Mouse (Mus musculus) activated CD4-positive, CD25-positive, alpha-beta regulatory T cell, adult 4 months (primary cell): ENCODE results near the gene Agtpbp1. TPM values are rescaled to one million over a fixed set of nuclear protein-coding genes. Genes with fewer than 3 reads are reported as not detected.

Experiments
- ATAC-seq: one replicate; pipeline ENCODE4 v1.8.0; 2017
- polyA plus RNA-seq, 2 experiments: library from polyadenylated mRNA; unstranded; fragments of 100-300 nt; shearing (Covaris generic); gene quantifications; one replicate each; pipeline ENCODE4 v1.2.1; 2017

Gene Agtpbp1
- polyA plus RNA-seq, 2 experiments from 2014 or later: 10.1 to 15.6 TPM

GRCm38 (mm10) chr13:59530491-59530890 is 54.5 kb downstream of the Agtpbp1 start:
- ATAC-seq: peak; percentile 52

- ATAC-seq: no peak
These were observed 63.6 kb downstream of the Agtpbp1 start for GRCm38 (mm10) chr13:59521271-59522064.

- no peak for ATAC-seq
These were observed 64.2 kb downstream of the Agtpbp1 start for GRCm38 (mm10) chr13:59520834-59521233.

GRCm38 (mm10) chr13:59519479-59519878 is 65.5 kb downstream of the Agtpbp1 start:
- ATAC-seq: no peak

- ATAC-seq: peak; percentile 52
These were observed 67.0 kb downstream of the Agtpbp1 start for GRCm38 (mm10) chr13:59518016-59518415.

GRCm38 (mm10) chr13:59515074-59515473 is 70.0 kb downstream of the Agtpbp1 start:
- no peak for ATAC-seq

- no peak for ATAC-seq
These were observed 75.2 kb downstream of the Agtpbp1 start for GRCm38 (mm10) chr13:59509644-59510366.

- ATAC-seq: peak; percentile 28
These were observed 76.4 kb downstream of the Agtpbp1 start for GRCm38 (mm10) chr13:59508584-59508983.

- ATAC-seq: no peak
These were observed 78.6 kb downstream of the Agtpbp1 start for GRCm38 (mm10) chr13:59506450-59506849.

GRCm38 (mm10) chr13:59505867-59506266 is 79.2 kb downstream of the Agtpbp1 start:
- ATAC-seq: no peak

GRCm38 (mm10) chr13:59503581-59503980 is 81.4 kb downstream of the Agtpbp1 start:
- ATAC-seq: no peak

- no peak for ATAC-seq
These were observed 85.2 kb downstream of the Agtpbp1 start for GRCm38 (mm10) chr13:59499831-59500230.

GRCm38 (mm10) chr13:59499374-59499773 is 85.7 kb downstream of the Agtpbp1 start:
- ATAC-seq: no peak

GRCm38 (mm10) chr13:59498191-59498590 is 86.8 kb downstream of the Agtpbp1 start:
- ATAC-seq: no peak

GRCm38 (mm10) chr13:59495839-59496238 is 89.2 kb downstream of the Agtpbp1 start:
- ATAC-seq: no peak

GRCm38 (mm10) chr13:59494619-59495262 is 90.3 kb downstream of the Agtpbp1 start:
- ATAC-seq: no peak

- no peak for ATAC-seq
These were observed 94.3 kb downstream of the Agtpbp1 start for GRCm38 (mm10) chr13:59490726-59491125.

GRCm38 (mm10) chr13:59489143-59489542 is 95.9 kb downstream of the Agtpbp1 start:
- no peak for ATAC-seq

- ATAC-seq: no peak
These were observed 97.7 kb downstream of the Agtpbp1 start for GRCm38 (mm10) chr13:59487287-59487686.

- no peak for ATAC-seq
These were observed 98.8 kb downstream of the Agtpbp1 start for GRCm38 (mm10) chr13:59486243-59486642.

- no peak for ATAC-seq
These were observed 99.6 kb downstream of the Agtpbp1 start for GRCm38 (mm10) chr13:59485456-59485855.

GRCm38 (mm10) chr13:59481484-59481855 is 103.6 kb downstream of the Agtpbp1 start:
- no peak for ATAC-seq
